Mouse (Mus musculus) limb, embryonic 15.5 days (tissue): ENCODE results near the gene Zyx. TPM values are rescaled to one million over a fixed set of nuclear protein-coding genes. Genes with fewer than 3 reads are reported as not detected.

Experiments used
- ATAC-seq: fragments of 200-750 bp; cut with Nextera tagmentation; 2 replicates; pipeline ENCODE4 v1.8.0; 2017; ENCODE audit warnings: low read depth, moderate TSS enrichment; ENCODE audit not compliant: insufficient number of reproducible peaks, low FRiP score, low TSS enrichment
- H3K27ac ChIP-seq: fragments of 300-500 bp; sonication (generic); 2 replicates; pipeline ENCODE4 v1.5.1; 2015; ENCODE audit warnings: moderate library complexity, mild to moderate bottlenecking, inconsistent platforms
- H3K27me3 ChIP-seq: fragments of 300-500 bp; sonication (generic); 2 replicates; pipeline ENCODE4 v1.6.1; 2015; ENCODE audit warnings: inconsistent platforms
- H3K36me3 ChIP-seq: fragments of 300-500 bp; sonication (generic); 2 replicates; pipeline ENCODE4 v1.6.1; 2015; ENCODE audit warnings: inconsistent platforms
- H3K4me1 ChIP-seq: fragments of 300-500 bp; sonication (generic); 2 replicates; pipeline ENCODE4 v1.6.1; 2015; ENCODE audit warnings: inconsistent platforms
- H3K4me2 ChIP-seq: fragments of 300-500 bp; sonication (generic); 2 replicates; pipeline ENCODE4 v1.6.1; 2015; ENCODE audit warnings: mild to moderate bottlenecking, inconsistent platforms
- H3K4me3 ChIP-seq: fragments of 300-500 bp; sonication (generic); 2 replicates; pipeline ENCODE4 v1.5.1; 2015; ENCODE audit warnings: mild to moderate bottlenecking, inconsistent platforms
- H3K9ac ChIP-seq: fragments of 300-500 bp; sonication (generic); 2 replicates; pipeline ENCODE4 v1.6.1; 2015; ENCODE audit warnings: inconsistent platforms
- H3K9me3 ChIP-seq: fragments of 300-500 bp; sonication (generic); 2 replicates; pipeline ENCODE4 v1.6.1; 2016; ENCODE audit warnings: inconsistent platforms
- WGBS: fragments of 180-500 bp; shearing (Covaris S2); methylation state at CpG from one replicate; pipeline ENCODE4 v1.1.7; 2015; 5-methylcytosine and 5-hydroxymethylcytosine counted together
- polyA plus RNA-seq: library from polyadenylated mRNA; unstranded; fragments of >200 nt; fragmentation: Nextera tagmentation; extraction: Ambion mirVana; gene quantifications from 2 replicates; pipeline ENCODE4 v1.2.1, GENCODE M21; 2015

Zyx gene
- polyA plus RNA-seq = 107 and 138 TPM in 2 replicates

- H3K4me3 ChIP-seq = peak within 1 kb of the TSS; percentile 82
- under 1% methylated on average over 26 of the region's 36 CpGs for WGBS
- peaks cover 21% of the 10 kb centered on the region; the same call in 1 of the 2 replicates for H3K36me3 ChIP-seq
- H3K9ac ChIP-seq = peak within 1 kb of the TSS; percentile 83
- H3K27me3 ChIP-seq = no peaks in the 10 kb centered on the region
- peaks cover 52% of the 10 kb centered on the region for H3K4me1 ChIP-seq
- peak within 1 kb of the TSS; percentile 84 for H3K4me2 ChIP-seq
- ATAC-seq = peak; percentile 91
- H3K27ac ChIP-seq = peak within 1 kb of the TSS; percentile 96
- no peaks in the 10 kb centered on the region for H3K9me3 ChIP-seq
Measured at GRCm38 (mm10) chr6:42349426-42350020, at the start of gene Zyx. Zyx (plus strand) TSS chr6:42349630.

- no peak overlapping the region for H3K9ac ChIP-seq
- H3K9me3 ChIP-seq = no peaks in the 10 kb centered on the region
- no peaks in the 10 kb centered on the region for H3K27me3 ChIP-seq
- no peaks in the 10 kb centered on the region for H3K4me1 ChIP-seq
- no peak overlapping the region for H3K4me2 ChIP-seq
- H3K36me3 ChIP-seq = no peaks in the 10 kb centered on the region
- ATAC-seq = no peak
- no peak overlapping the region for H3K27ac ChIP-seq
- H3K4me3 ChIP-seq = no peak overlapping the region
- 47% methylated on average over 8 of the region's 8 CpGs for WGBS
Measured at GRCm38 (mm10) chr6:42309816-42310378, 39.5 kb upstream of the Zyx start.

GRCm38 (mm10) chr6:42310427-42311053, 38.9 kb upstream of the Zyx start:
- ATAC-seq = no peak
- H3K36me3 ChIP-seq = no peaks in the 10 kb centered on the region
- WGBS = 79% methylated on average over 2 of the region's 2 CpGs

GRCm38 (mm10) chr6:42318293-42318692, 31.1 kb upstream of the Zyx start:
- Histone ChIP-seq H3K9ac (no peak overlapping the region), H3K27ac (no peak overlapping the region), H3K9me3 (no peaks in the 10 kb centered on the region), H3K4me3 (no peak overlapping the region), H3K4me2 (no peak overlapping the region), H3K4me1 (peaks cover 4% of the 10 kb centered on the region; the same call in 1 of the 2 replicates), H3K36me3 (no peaks in the 10 kb centered on the region), H3K27me3 (peaks cover 20% of the 10 kb centered on the region)
- ATAC-seq = no peak
- WGBS = 79% methylated on average over 4 of the region's 4 CpGs

More at GRCm38 (mm10) chr6:42310427-42311053, 38.9 kb upstream of the Zyx start:
- Histone ChIP-seq H3K4me1 (no peaks in the 10 kb centered on the region), H3K4me2 (no peak overlapping the region), H3K9ac (no peak overlapping the region), H3K9me3 (no peaks in the 10 kb centered on the region), H3K4me3 (no peak overlapping the region), H3K27me3 (no peaks in the 10 kb centered on the region), H3K27ac (no peak overlapping the region)

GRCm38 (mm10) chr6:42323371-42324066, 25.9 kb upstream of the Zyx start:
- no peaks in the 10 kb centered on the region for H3K9me3 ChIP-seq
- WGBS = 3% methylated on average over 28 of the region's 28 CpGs
- ATAC-seq = no peak
- peak overlapping the region; percentile 95 for H3K4me2 ChIP-seq
- H3K27ac ChIP-seq = no peak overlapping the region
- no peaks in the 10 kb centered on the region for H3K36me3 ChIP-seq
- H3K4me3 ChIP-seq = peak overlapping the region; percentile 63
- peaks cover 38% of the 10 kb centered on the region for H3K27me3 ChIP-seq
- peaks cover 20% of the 10 kb centered on the region for H3K4me1 ChIP-seq
- H3K9ac ChIP-seq = peak overlapping the region; percentile 41; the same call in 1 of the 2 replicates

GRCm38 (mm10) chr6:42324067-42324481, 25.4 kb upstream of the Zyx start:
- Histone ChIP-seq H3K9ac (peak overlapping the region; percentile 41), H3K36me3 (no peaks in the 10 kb centered on the region), H3K4me1 (peaks cover 20% of the 10 kb centered on the region), H3K4me3 (peak overlapping the region; percentile 63), H3K4me2 (peak overlapping the region; percentile 95), H3K27ac (no peak overlapping the region), H3K9me3 (no peaks in the 10 kb centered on the region), H3K27me3 (peaks cover 38% of the 10 kb centered on the region)
- WGBS = 1% methylated on average over 26 of the region's 32 CpGs
- peak; percentile 8; the same call in 1 of the 2 replicates for ATAC-seq

- Histone ChIP-seq H3K27ac (no peak within 1 kb of the TSS), H3K27me3 (peaks cover 38% of the 10 kb centered on the region), H3K9ac (peak within 1 kb of the TSS; percentile 41), H3K4me1 (peaks cover 20% of the 10 kb centered on the region), H3K9me3 (no peaks in the 10 kb centered on the region), H3K4me2 (peak within 1 kb of the TSS; percentile 95), H3K4me3 (peak within 1 kb of the TSS; percentile 63), H3K36me3 (no peaks in the 10 kb centered on the region)
- 1% methylated on average over 50 of the region's 68 CpGs for WGBS
- 0 out of 2 replicates have a peak, but pooled peaks have one; percentile 53 for ATAC-seq
Measured at GRCm38 (mm10) chr6:42324482-42325267, 24.8 kb upstream of the Zyx start, which contains the start of gene Fam131b. Fam131b (minus strand) TSS chr6:42324643.

GRCm38 (mm10) chr6:42325268-42325609, 24.2 kb upstream of the Zyx start:
- WGBS = 3% methylated on average over 7 of the region's 7 CpGs
- ATAC-seq = no peak
- Histone ChIP-seq H3K27me3 (peaks cover 38% of the 10 kb centered on the region), H3K4me2 (peak overlapping the region; percentile 95), H3K9me3 (no peaks in the 10 kb centered on the region), H3K36me3 (no peaks in the 10 kb centered on the region), H3K27ac (no peak overlapping the region), H3K9ac (no peak overlapping the region), H3K4me1 (peaks cover 20% of the 10 kb centered on the region), H3K4me3 (peak overlapping the region; percentile 63)

GRCm38 (mm10) chr6:42326509-42326908, 22.9 kb upstream of the Zyx start:
- Histone ChIP-seq H3K36me3 (no peaks in the 10 kb centered on the region), H3K9me3 (no peaks in the 10 kb centered on the region), H3K4me2 (no peak overlapping the region), H3K27ac (no peak overlapping the region), H3K27me3 (peaks cover 35% of the 10 kb centered on the region), H3K4me1 (peaks cover 20% of the 10 kb centered on the region), H3K4me3 (no peak overlapping the region), H3K9ac (no peak overlapping the region)
- no peak for ATAC-seq
- 89% methylated on average over 3 of the region's 3 CpGs for WGBS

- Histone ChIP-seq H3K4me1 (peaks cover 15% of the 10 kb centered on the region), H3K27ac (no peak overlapping the region), H3K4me3 (no peak overlapping the region), H3K9ac (no peak overlapping the region), H3K9me3 (no peaks in the 10 kb centered on the region), H3K36me3 (no peaks in the 10 kb centered on the region), H3K4me2 (no peak overlapping the region), H3K27me3 (peaks cover 13% of the 10 kb centered on the region)
- 73% methylated on average over 3 of the region's 3 CpGs for WGBS
- no peak for ATAC-seq
Measured at GRCm38 (mm10) chr6:42328757-42329156, 20.7 kb upstream of the Zyx start.

GRCm38 (mm10) chr6:42330216-42330615, 19.2 kb upstream of the Zyx start:
- 80% methylated on average over 3 of the region's 3 CpGs for WGBS
- Histone ChIP-seq H3K27me3 (no peaks in the 10 kb centered on the region), H3K4me1 (0 out of 2 replicates have a peak, but pooled peaks cover under 1% of the 10 kb centered on the region)

More at GRCm38 (mm10) chr6:42330216-42330615, 19.2 kb upstream of the Zyx start:
- H3K4me3 ChIP-seq = no peak overlapping the region
- no peaks in the 10 kb centered on the region for H3K9me3 ChIP-seq
- H3K27ac ChIP-seq = no peak overlapping the region
- no peak for ATAC-seq
- no peak overlapping the region for H3K4me2 ChIP-seq
- H3K36me3 ChIP-seq = no peaks in the 10 kb centered on the region
- H3K9ac ChIP-seq = no peak overlapping the region
